Mouse (Mus musculus): ENCODE data around the gene Hectd1. TPM values are rescaled to one million over a fixed set of nuclear protein-coding genes. Genes with fewer than 3 reads are reported as not detected.

The Hectd1 gene
- polyA plus RNA-seq, 1 experiment from 2014 or later = 36.0 TPM

- Histone ChIP-seq H3K36me3 (peaks cover 39% of the 10 kb centered on the region), H3K9me3 (no peaks in the 10 kb centered on the region), H3K4me2 (replicated peaks) (no peak overlapping the region), H3K9ac (no peak overlapping the region), H3K4me3 (no peak overlapping the region), H3K4me1 (no peaks in the 10 kb centered on the region), H3K27ac (no peak overlapping the region), H3K27me3 (replicated peaks) (no peaks in the 10 kb centered on the region)
- 84% methylated on average over 6 of the region's 6 CpGs for WGBS
- ATAC-seq (ENCODE audit: low FRiP score, low read depth) = no peak
Observed at GRCm38 (mm10) chr12:51741690-51742089, 87.6 kb downstream of the Hectd1 start.

DNA sequence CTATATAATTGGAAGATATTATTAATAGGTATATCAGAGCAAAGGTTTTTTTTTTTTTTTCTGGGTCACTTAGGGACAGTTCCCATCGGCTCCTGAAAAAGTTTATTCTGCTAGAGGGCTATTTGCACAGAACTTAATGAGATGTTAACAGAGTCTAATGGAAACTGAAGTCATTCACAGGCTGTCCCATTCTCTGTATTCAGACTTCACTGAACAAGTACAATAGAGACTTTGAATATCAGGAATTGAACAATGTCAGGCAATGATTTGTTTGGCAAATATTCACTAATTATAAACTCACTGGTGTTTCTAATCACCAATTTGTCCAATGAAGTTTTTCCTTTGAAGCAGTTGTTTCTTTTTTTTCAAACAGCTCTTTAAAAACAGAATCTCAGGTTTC, 92.5 kb downstream of the Hectd1 start:
- Histone ChIP-seq H3K9ac (no peak overlapping the region), H3K36me3 (no peaks in the 10 kb centered on the region; the same call in 1 of the 2 replicates), H3K27me3 (replicated peaks) (no peaks in the 10 kb centered on the region), H3K27ac (no peak overlapping the region), H3K4me2 (replicated peaks) (no peak overlapping the region), H3K4me1 (no peaks in the 10 kb centered on the region), H3K4me3 (no peak overlapping the region), H3K9me3 (no peaks in the 10 kb centered on the region)
- 23% methylated on average over 1 of the region's 1 CpGs for WGBS
- ATAC-seq (ENCODE audit: low FRiP score, low read depth) = no peak

DNA sequence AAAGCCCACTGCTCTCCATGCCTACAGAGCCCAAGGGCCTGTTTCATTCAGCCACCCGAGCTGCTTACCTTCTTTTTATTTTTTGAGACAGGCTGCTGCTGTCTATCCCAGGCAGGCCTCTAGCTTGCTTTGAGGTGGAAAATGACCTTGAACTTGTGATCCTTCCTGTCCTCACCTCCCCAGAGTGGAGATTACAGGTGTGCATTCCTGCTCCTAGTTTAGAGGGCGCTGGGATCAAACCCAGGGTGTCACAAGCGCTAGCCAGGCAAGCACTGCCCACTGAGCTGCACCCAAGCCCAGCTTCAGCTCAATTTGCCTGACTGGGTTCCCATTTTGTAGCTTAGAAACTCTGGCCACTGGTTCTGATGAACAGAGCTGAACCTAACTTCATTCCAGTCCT, 93.0 kb downstream of the Hectd1 start:
- no peaks in the 10 kb centered on the region for H3K9me3 ChIP-seq
- WGBS = 76% methylated on average over 3 of the region's 3 CpGs
- no peaks in the 10 kb centered on the region for H3K27me3 ChIP-seq (replicated peaks)
- no peaks in the 10 kb centered on the region for H3K36me3 ChIP-seq
- H3K27ac ChIP-seq = no peak overlapping the region
- no peaks in the 10 kb centered on the region for H3K4me1 ChIP-seq
- H3K4me2 ChIP-seq (replicated peaks) = no peak overlapping the region
- H3K9ac ChIP-seq = no peak overlapping the region
- no peak overlapping the region for H3K4me3 ChIP-seq
- no peak for ATAC-seq (ENCODE audit: low FRiP score, low read depth)

DNA sequence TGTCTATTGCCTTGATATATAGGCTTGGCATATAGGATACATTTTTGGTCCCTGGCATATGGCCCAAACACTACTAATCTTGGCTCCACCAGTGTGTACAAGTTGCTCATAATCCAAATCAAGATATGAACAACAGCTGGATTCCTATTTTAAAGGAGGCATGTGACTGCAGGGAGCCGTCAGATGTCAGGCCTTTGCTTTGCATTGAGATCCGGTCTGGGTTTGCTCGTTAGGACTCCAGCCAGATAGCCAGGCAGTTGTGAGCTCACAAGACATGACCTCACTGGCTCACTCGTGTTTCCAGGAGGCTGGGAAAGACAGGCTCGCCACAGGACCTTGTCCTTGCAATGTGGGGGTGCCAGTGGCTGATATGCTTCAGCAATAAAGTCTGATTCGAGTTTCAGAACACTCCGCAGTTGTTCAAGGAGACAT, 93.5 kb downstream of the Hectd1 start:
- ATAC-seq (ENCODE audit: low FRiP score, low read depth) = no peak

DNA sequence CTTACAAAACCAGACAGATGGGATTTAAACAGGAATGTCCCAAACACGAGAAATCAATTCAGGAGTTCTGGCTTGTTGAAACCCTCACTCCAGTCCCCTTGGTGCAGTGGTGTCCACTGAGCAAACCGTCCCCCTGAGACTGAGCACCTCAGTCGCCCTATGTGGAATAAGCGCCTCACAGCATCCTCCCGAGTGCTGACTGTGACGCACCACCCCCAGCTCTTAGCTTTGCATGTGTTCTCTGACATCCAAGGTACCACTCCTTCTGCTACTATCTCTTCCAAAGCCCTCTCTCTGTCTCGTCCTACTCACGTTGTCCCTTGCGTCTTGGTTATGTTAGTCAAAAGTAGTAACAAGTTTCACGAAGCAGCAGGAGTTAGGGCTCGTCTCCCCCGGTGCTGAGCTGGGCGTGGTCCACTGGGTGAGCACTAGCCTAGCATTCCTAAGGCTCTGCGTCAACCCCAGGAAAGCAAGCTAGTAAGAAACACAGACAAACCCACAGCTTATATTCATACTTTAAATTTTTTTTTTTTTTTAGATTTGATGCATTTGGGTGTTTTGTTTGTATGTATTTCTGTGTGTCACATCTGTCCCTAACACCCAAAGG, 94.6 kb downstream of the Hectd1 start:
- Histone ChIP-seq H3K4me3 (no peak overlapping the region), H3K4me2 (replicated peaks) (no peak overlapping the region), H3K9ac (no peak overlapping the region), H3K4me1 (no peaks in the 10 kb centered on the region), H3K27ac (no peak overlapping the region), H3K36me3 (peaks cover 4% of the 10 kb centered on the region; the same call in 1 of the 2 replicates), H3K9me3 (no peaks in the 10 kb centered on the region), H3K27me3 (replicated peaks) (no peaks in the 10 kb centered on the region)
- 85% methylated on average over 14 of the region's 14 CpGs for WGBS
- no peak for ATAC-seq (ENCODE audit: low FRiP score, low read depth)

More for the DNA sequence above, 93.5 kb downstream of the Hectd1 start:
- no peak overlapping the region for H3K4me2 ChIP-seq (replicated peaks)
- 72% methylated on average over 7 of the region's 7 CpGs for WGBS
- H3K4me1 ChIP-seq = no peaks in the 10 kb centered on the region
- no peaks in the 10 kb centered on the region for H3K9me3 ChIP-seq
- no peak overlapping the region for H3K4me3 ChIP-seq
- H3K27me3 ChIP-seq (replicated peaks) = no peaks in the 10 kb centered on the region
- H3K27ac ChIP-seq = no peak overlapping the region
- H3K36me3 ChIP-seq = peaks cover under 1% of the 10 kb centered on the region; the same call in 1 of the 2 replicates
- no peak overlapping the region for H3K9ac ChIP-seq

DNA sequence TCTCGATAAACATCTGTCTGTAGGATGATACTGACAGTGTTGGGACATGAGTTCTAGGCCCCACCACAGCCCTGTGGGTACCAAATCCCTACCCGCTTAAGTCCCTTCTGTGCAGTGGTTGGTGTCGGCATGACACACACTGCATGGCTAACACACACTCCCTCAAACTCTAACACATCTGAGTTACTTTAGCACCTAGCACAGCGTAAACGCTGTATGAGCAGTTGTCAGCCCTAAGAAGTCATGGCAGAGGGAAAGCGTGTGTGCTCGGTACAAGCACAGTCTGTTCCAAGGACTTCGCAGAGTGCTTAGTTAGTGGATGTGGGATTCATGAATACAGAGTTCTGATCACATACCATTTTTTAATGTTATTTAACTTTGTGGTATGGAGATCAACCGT, 99.5 kb downstream of the Hectd1 start:
- Histone ChIP-seq H3K4me3 (no peak overlapping the region), H3K27me3 (replicated peaks) (no peaks in the 10 kb centered on the region), H3K4me1 (no peaks in the 10 kb centered on the region), H3K36me3 (peaks cover 4% of the 10 kb centered on the region; the same call in 1 of the 2 replicates), H3K9ac (no peak overlapping the region), H3K27ac (no peak overlapping the region), H3K9me3 (no peaks in the 10 kb centered on the region), H3K4me2 (replicated peaks) (no peak overlapping the region)
- 94% methylated on average over 9 of the region's 9 CpGs for WGBS
- no peak for ATAC-seq (ENCODE audit: low FRiP score, low read depth)

GRCm38 (mm10) chr12:51729058-51729457, 100.3 kb downstream of the Hectd1 start:
- Histone ChIP-seq H3K4me3 (no peak overlapping the region), H3K27ac (no peak overlapping the region), H3K4me1 (no peaks in the 10 kb centered on the region), H3K36me3 (peaks cover 4% of the 10 kb centered on the region; the same call in 1 of the 2 replicates), H3K9ac (no peak overlapping the region), H3K9me3 (no peaks in the 10 kb centered on the region), H3K27me3 (replicated peaks) (no peaks in the 10 kb centered on the region), H3K4me2 (replicated peaks) (no peak overlapping the region)
- ATAC-seq (ENCODE audit: low FRiP score, low read depth) = no peak
- WGBS = 76% methylated on average over 11 of the region's 11 CpGs

DNA sequence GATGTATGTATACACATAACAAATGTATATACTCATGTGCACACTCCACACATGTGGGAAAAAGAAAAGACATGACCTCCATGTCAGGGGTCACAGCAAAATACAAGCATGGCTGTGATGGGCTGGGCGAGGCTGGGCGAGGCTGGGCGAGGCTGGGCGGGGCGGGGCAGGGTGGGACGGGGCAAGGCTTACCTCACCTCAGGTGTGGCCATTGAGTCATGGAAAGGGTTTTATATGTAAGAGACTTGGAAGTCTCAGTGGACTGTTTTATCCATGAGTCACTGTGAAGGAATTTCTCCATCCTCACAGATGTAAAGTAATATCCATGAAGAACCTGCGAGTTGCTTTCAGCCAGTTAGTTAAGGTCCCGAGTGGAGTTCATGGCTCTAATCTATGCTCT, 107.5 kb downstream of the Hectd1 start:
- Histone ChIP-seq H3K9ac (no peak overlapping the region), H3K4me1 (no peaks in the 10 kb centered on the region), H3K27me3 (replicated peaks) (no peaks in the 10 kb centered on the region), H3K27ac (no peak overlapping the region), H3K36me3 (peaks cover 14% of the 10 kb centered on the region), H3K9me3 (no peaks in the 10 kb centered on the region), H3K4me3 (no peak overlapping the region), H3K4me2 (replicated peaks) (no peak overlapping the region)
- ATAC-seq (ENCODE audit: low FRiP score, low read depth) = no peak
- 91% methylated on average over 8 of the region's 8 CpGs for WGBS

- no peaks in the 10 kb centered on the region for H3K27me3 ChIP-seq (replicated peaks)
- no peak overlapping the region for H3K4me2 ChIP-seq (replicated peaks)
- WGBS = 94% methylated on average over 6 of the region's 6 CpGs
- H3K9ac ChIP-seq = no peak overlapping the region
- peaks cover 14% of the 10 kb centered on the region for H3K36me3 ChIP-seq
- ATAC-seq (ENCODE audit: low FRiP score, low read depth) = no peak
- H3K4me1 ChIP-seq = no peaks in the 10 kb centered on the region
- H3K4me3 ChIP-seq = no peak overlapping the region
- H3K27ac ChIP-seq = no peak overlapping the region
- H3K9me3 ChIP-seq = no peaks in the 10 kb centered on the region
Observed at GRCm38 (mm10) chr12:51718617-51719016, 110.7 kb downstream of the Hectd1 start.

DNA sequence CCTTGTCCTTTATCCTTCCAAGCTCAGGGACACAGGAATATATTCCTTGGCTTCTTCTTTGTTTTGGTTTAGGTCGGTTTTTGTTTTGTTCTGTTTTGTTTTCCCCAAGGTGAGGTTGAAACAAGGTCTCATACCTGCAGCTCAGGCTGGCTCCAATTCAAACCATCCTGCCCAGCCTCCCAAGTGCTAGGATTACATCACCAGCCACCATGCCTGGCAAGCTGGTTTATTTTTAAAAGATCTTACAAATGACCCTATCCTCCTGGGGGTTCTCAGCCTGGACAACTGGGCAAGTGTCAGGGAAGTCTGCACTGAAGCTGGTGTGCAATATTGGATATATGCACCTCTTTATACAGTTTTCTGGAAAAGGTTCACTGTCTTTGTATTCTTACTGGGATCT, 116.7 kb downstream of the Hectd1 start:
- H3K36me3 ChIP-seq = 0 out of 2 replicates have a peak, but pooled peaks cover 6% of the 10 kb centered on the region
- no peak overlapping the region for H3K4me2 ChIP-seq (replicated peaks)
- no peak overlapping the region for H3K9ac ChIP-seq
- H3K27me3 ChIP-seq (replicated peaks) = no peaks in the 10 kb centered on the region
- H3K4me3 ChIP-seq = no peak overlapping the region
- WGBS = 85% methylated on average over 1 of the region's 1 CpGs
- no peaks in the 10 kb centered on the region for H3K4me1 ChIP-seq
- H3K9me3 ChIP-seq = no peaks in the 10 kb centered on the region
- no peak for ATAC-seq (ENCODE audit: low FRiP score, low read depth)
- H3K27ac ChIP-seq = no peak overlapping the region

DNA sequence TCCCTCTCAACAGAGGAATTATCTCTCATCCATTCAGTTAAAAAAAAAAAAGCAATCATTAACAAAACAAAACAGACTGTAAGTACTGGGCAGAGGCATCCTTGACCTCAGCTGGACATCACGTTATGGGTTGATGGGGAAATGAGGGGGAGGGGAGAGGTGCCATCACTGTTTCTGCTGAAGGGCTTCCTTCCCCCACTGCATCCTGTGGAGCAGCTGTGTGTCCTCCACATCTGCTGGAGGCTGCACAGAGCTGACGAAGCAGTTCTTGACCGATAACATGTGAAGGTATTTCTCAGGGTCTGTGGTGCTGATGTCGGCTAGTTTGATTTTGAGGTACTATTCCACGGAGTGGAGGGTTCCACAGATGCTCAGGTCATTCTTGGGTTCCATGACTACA, 119.2 kb downstream of the Hectd1 start:
- Histone ChIP-seq H3K27me3 (replicated peaks) (no peaks in the 10 kb centered on the region), H3K9ac (no peak overlapping the region), H3K4me2 (replicated peaks) (no peak overlapping the region), H3K36me3 (no peaks in the 10 kb centered on the region), H3K4me1 (no peaks in the 10 kb centered on the region), H3K27ac (no peak overlapping the region), H3K4me3 (no peak overlapping the region), H3K9me3 (no peaks in the 10 kb centered on the region)
- 71% methylated on average over 5 of the region's 5 CpGs for WGBS
- no peak for ATAC-seq (ENCODE audit: low FRiP score, low read depth)

GRCm38 (mm10) chr12:51709741-51710140, 119.6 kb downstream of the Hectd1 start:
- Histone ChIP-seq H3K9ac (no peak overlapping the region), H3K4me2 (replicated peaks) (no peak overlapping the region), H3K27me3 (replicated peaks) (no peaks in the 10 kb centered on the region), H3K27ac (no peak overlapping the region), H3K4me3 (no peak overlapping the region), H3K9me3 (no peaks in the 10 kb centered on the region), H3K36me3 (no peaks in the 10 kb centered on the region), H3K4me1 (no peaks in the 10 kb centered on the region)
- ATAC-seq (ENCODE audit: low FRiP score, low read depth) = no peak
- WGBS = 89% methylated on average over 3 of the region's 3 CpGs

- no peak overlapping the region for H3K9ac ChIP-seq
- no peak overlapping the region for H3K4me2 ChIP-seq (replicated peaks)
- H3K9me3 ChIP-seq = no peaks in the 10 kb centered on the region
- 76% methylated on average over 14 of the region's 14 CpGs for WGBS
- no peaks in the 10 kb centered on the region for H3K4me1 ChIP-seq
- H3K4me3 ChIP-seq = no peak overlapping the region
- no peak overlapping the region for H3K27ac ChIP-seq
- no peak for ATAC-seq (ENCODE audit: low FRiP score, low read depth)
- no peaks in the 10 kb centered on the region for H3K36me3 ChIP-seq
- H3K27me3 ChIP-seq (replicated peaks) = no peaks in the 10 kb centered on the region
Observed at GRCm38 (mm10) chr12:51708941-51709686, 120.2 kb downstream of the Hectd1 start.
